Mouse (Mus musculus) gastrocnemius, adult 18-20 months (tissue): ENCODE data around the gene Chst1. TPM values are rescaled to one million over a fixed set of nuclear protein-coding genes. Genes with fewer than 3 reads are reported as not detected.

ENCODE experiments used
- microRNA-seq: library from miRNA; unstranded; fragments of <30 nt; microRNA quantifications from one replicate; pipeline ENCODE4 v1.2.0, GENCODE M21; 2021
- total RNA-seq, 2 experiments: library from RNA; stranded (reverse); gene quantifications; 2 replicates each; pipeline ENCODE4 v1.2.3; 2021

Gene Chst1
- total RNA-seq, 2 experiments from 2014 or later, result 0.80 to 1.9 TPM

Small RNA genes lying within 50 kb of the gene (microRNA-seq; reads per million reads assigned to microRNA genes)
- gene Mir7221 (not detected), gene Mir7222 (not detected)

Other genes with a start within 250 kb of the Chst1 start
- 10 to 100 TPM; 18.6 to 20.0 TPM for gene Pex16, start 225.0 kb upstream of the Chst1 start, total RNA-seq
- gene Large2, start 224.8 kb upstream of the Chst1 start, total RNA-seq, result under 1 TPM in 1 of 2 experiments, not detected in 1; 0.57 TPM
- under 1 TPM; 0.66 to 0.73 TPM for gene 1700029I15Rik, start 217.2 kb upstream of the Chst1 start, total RNA-seq
- 1 to 10 TPM; 2.8 to 2.9 TPM for gene Mapk8ip1, start 198.4 kb upstream of the Chst1 start, total RNA-seq
- gene Cry2, start 165.7 kb upstream of the Chst1 start, total RNA-seq, result 10 to 100 TPM; 18.5 to 21.2 TPM
- 1 to 10 TPM; 4.3 to 6.0 TPM for gene Slc35c1, start 139.2 kb upstream of the Chst1 start, total RNA-seq